ENCODE assay signal across 8 mouse cellular contexts in the genomic region with DNA sequence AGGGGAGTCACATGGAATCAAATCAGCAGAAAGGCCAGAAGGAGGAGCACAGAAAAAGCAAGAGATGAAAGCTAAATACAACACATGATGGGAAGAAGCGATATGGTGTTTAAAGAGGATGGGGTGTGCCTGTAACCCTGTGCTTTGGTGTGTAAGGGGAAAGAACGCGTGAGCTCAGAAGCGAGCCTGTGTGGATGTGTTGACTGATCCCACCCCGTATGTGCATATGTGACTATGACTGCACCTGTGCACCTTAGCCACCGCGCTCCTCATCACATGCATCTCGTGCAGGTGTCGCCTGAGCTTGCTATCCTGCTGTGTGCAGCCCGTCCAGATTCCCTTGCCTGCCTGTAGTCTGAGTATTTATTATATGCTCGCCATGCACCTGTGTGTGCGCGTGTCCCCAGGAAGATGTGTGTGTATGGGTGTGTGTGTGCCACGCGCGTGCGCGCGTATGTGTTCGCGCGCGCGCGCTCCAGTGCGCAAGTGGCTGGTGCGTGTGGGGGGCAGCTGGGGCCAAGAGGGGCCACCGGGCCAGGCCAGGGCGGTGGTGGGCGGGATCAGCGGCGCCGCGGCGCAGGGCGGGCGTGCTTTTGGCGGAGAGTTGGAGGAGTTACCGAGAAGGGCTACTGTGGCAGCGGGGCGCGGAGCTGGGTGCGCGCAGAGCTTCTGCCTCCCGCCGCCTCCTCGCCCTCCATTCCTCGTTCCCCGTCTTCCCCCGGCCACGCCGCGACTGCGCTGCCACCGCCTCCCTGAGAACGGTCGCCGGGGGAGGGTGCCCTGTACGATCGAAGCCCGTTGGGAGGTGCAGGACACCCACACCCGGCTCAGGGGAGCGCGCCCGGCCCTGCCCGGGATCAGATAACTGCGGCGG. TPM values are rescaled to one million over a fixed set of nuclear protein-coding genes. Genes with fewer than 3 reads are reported as not detected.
DNase-seq lines count a peak whose midpoint lies in the region; ATAC-seq and TF ChIP-seq lines count a peak whose summit lies in the region.

No protein-coding gene starts in this region.

- H3K4me3 ChIP-seq in forebrain, postnatal 0 days (ENCODE audit: low read depth, low read length), result peak overlapping the region; percentile 59
- H3K4me3 ChIP-seq in hindbrain, embryonic 15.5 days, result peak overlapping the region; percentile 75
- H3K4me3 ChIP-seq in liver, embryonic 13.5 days (replicated peaks), result peak overlapping the region; percentile 48

- no peaks in the 10 kb centered on the region for H3K9me3 ChIP-seq in forebrain, postnatal 0 days (ENCODE audit: low read length)
- no peaks in the 10 kb centered on the region for H3K9me3 ChIP-seq in hindbrain, embryonic 15.5 days
- H3K9me3 ChIP-seq in liver, embryonic 13.5 days (replicated peaks), result no peaks in the 10 kb centered on the region

- peaks cover 6% of the 10 kb centered on the region; the same call in 1 of the 2 replicates for H3K4me1 ChIP-seq in forebrain, postnatal 0 days (ENCODE audit: insufficient read depth)
- H3K4me1 ChIP-seq in hindbrain, embryonic 15.5 days (replicated peaks), result peaks cover 48% of the 10 kb centered on the region
- no peaks in the 10 kb centered on the region for H3K4me1 ChIP-seq in liver, embryonic 13.5 days (replicated peaks)

- WGBS in forebrain, postnatal 0 days, result under 1% methylated on average over 59 of the region's 68 CpGs
- 1% methylated on average over 59 of the region's 68 CpGs for WGBS in hindbrain, embryonic 15.5 days
- 3% methylated on average over 68 of the region's 68 CpGs for WGBS in liver, embryonic 13.5 days (ENCODE audit: insufficient replicate concordance)

- H3K4me2 ChIP-seq in forebrain, postnatal 0 days (ENCODE audit: low read depth), result peak overlapping the region; percentile 78
- peak overlapping the region; percentile 84 for H3K4me2 ChIP-seq in hindbrain, embryonic 15.5 days
- H3K4me2 ChIP-seq in liver, embryonic 13.5 days, result peak overlapping the region; percentile 62

- DNase-seq in embryo, embryonic 10 days (ENCODE audit: low spot score), result peak; percentile 42
- no peak for DNase-seq in embryo, embryonic 10.5 days (ENCODE audit: low spot score)
- peak; percentile 65 for DNase-seq in forebrain, postnatal 0 days
- DNase-seq in liver, embryonic 13.5 days, result no peak
- peak; percentile 62 for DNase-seq in skeletal muscle tissue, adult 2 months (ENCODE audit: low read depth, low spot score)

- peak; percentile 58 for ATAC-seq in cerebellum, adult (ENCODE audit: insufficient number of reproducible peaks, low FRiP score, low TSS enrichment)
- ATAC-seq in forebrain, postnatal 0 days, result peak; percentile 66
- ATAC-seq in hindbrain, embryonic 15.5 days (ENCODE audit: low FRiP score, low read depth), result peak; percentile 57
- ATAC-seq in liver, embryonic 13.5 days (ENCODE audit: low read depth), result no peak
- ATAC-seq in CD4-positive, CD25-positive, alpha-beta regulatory T cell, adult 4 months, result no peak

- H3K36me3 ChIP-seq in forebrain, postnatal 0 days (ENCODE audit: insufficient read depth), result no peaks in the 10 kb centered on the region
- no peaks in the 10 kb centered on the region for H3K36me3 ChIP-seq in hindbrain, embryonic 15.5 days
- H3K36me3 ChIP-seq in liver, embryonic 13.5 days, result no peaks in the 10 kb centered on the region

- no peak for TF ChIP-seq CTCF in forebrain, postnatal 0 days (IDR thresholded peaks at IDR 0.05; ENCODE audit: low read depth)

- peak overlapping the region; percentile 52 for H3K9ac ChIP-seq in forebrain, postnatal 0 days
- H3K9ac ChIP-seq in hindbrain, embryonic 15.5 days, result peak overlapping the region; percentile 47
- H3K9ac ChIP-seq in liver, embryonic 13.5 days, result no peak overlapping the region

- H3K27ac ChIP-seq in forebrain, postnatal 0 days (ENCODE audit: low read depth, low read length), result no peak overlapping the region; the same call in 1 of the 2 replicates
- H3K27ac ChIP-seq in hindbrain, embryonic 15.5 days (replicated peaks), result peak overlapping the region; percentile 61
- H3K27ac ChIP-seq in liver, embryonic 13.5 days, result no peak overlapping the region

- H3K27me3 ChIP-seq in forebrain, postnatal 0 days (ENCODE audit: insufficient read depth, low read length), result peaks cover 13% of the 10 kb centered on the region
- H3K27me3 ChIP-seq in hindbrain, embryonic 15.5 days, result peaks cover 30% of the 10 kb centered on the region
- H3K27me3 ChIP-seq in liver, embryonic 13.5 days, result peaks cover 88% of the 10 kb centered on the region

RNA-seq across cellular contexts. Expression of a gene that starts 0.5 kb away (rescaled TPM):
- total RNA-seq in forebrain, postnatal 0 days (2014; rRNA removed), result 7.3 and 8.8 TPM in 2 replicates
- polyA plus RNA-seq in forebrain, postnatal 0 days (2015; fragmentation: Nextera tagmentation; extraction: Ambion mirVana), result 1.7 and 3.1 TPM in 2 replicates
- polyA plus RNA-seq in hindbrain, embryonic 15.5 days (2015; fragmentation: Nextera tagmentation; extraction: Ambion mirVana), result 4.9 and 5.2 TPM in 2 replicates
- 0.10 TPM in 1 of 2 replicates, not detected in the other for polyA plus RNA-seq in liver, embryonic 13.5 days (2015; fragmentation: Nextera tagmentation; extraction: Ambion mirVana)
- not detected for polyA plus RNA-seq in CD4-positive, CD25-positive, alpha-beta regulatory T cell, adult 4 months (2017; shearing (Covaris generic))

Comparison
In these comparisons a context has a peak if more than half of its experiments do, and no peak if none do; other contexts are left out.
1. DNase-seq: peak in embryo, embryonic 10 days (single experiment), forebrain, postnatal 0 days (single experiment) and skeletal muscle tissue, adult 2 months (single experiment); none in embryo, embryonic 10.5 days (single experiment) and liver, embryonic 13.5 days (single experiment).
2. ATAC-seq: peak in cerebellum, adult (single experiment), forebrain, postnatal 0 days (single experiment) and hindbrain, embryonic 15.5 days (single experiment); none in liver, embryonic 13.5 days (single experiment) and CD4-positive, CD25-positive, alpha-beta regulatory T cell, adult 4 months (single experiment).
3. Peak in every context shown above with its lines, with median percentiles within 50 percentile points of each other: H3K4me2 ChIP-seq and H3K4me3 ChIP-seq.